Mouse (Mus musculus) erythroblast, embryonic 14.5 days (primary cell): ENCODE measurements at regions not wholly inside any gene's neighbourhood (a gene's known extent, or its start where the extent isn't known, plus 50 kb on each side); places are given as distances from the start of the nearest gene placed in this dataset.
"Not testable (repeated sequence)": the region's sequence is repeated elsewhere in the genome, so short reads cannot be mapped to it uniquely, and the experiment has no call there.

Experiments
- GATA1 ChIP-seq: IDR thresholded peaks from 2 replicates; pipeline ENCODE4 v1.6.1; 2012; ENCODE audit warnings: low read length, inconsistent platforms, mixed read lengths
- TAL1 ChIP-seq: IDR thresholded peaks from 3 replicates; pipeline ENCODE4 v1.6.1; 2012; ENCODE audit warnings: low read length, inconsistent platforms, mixed read lengths

GRCm38 (mm10) chr4:146263038-146263685, 106.5 kb downstream of the Zfp600 start:
- not testable (repeated sequence) for TF ChIP-seq GATA1, TAL1
